9 mouse cellular contexts compared by ENCODE assay signal in the genomic region with DNA sequence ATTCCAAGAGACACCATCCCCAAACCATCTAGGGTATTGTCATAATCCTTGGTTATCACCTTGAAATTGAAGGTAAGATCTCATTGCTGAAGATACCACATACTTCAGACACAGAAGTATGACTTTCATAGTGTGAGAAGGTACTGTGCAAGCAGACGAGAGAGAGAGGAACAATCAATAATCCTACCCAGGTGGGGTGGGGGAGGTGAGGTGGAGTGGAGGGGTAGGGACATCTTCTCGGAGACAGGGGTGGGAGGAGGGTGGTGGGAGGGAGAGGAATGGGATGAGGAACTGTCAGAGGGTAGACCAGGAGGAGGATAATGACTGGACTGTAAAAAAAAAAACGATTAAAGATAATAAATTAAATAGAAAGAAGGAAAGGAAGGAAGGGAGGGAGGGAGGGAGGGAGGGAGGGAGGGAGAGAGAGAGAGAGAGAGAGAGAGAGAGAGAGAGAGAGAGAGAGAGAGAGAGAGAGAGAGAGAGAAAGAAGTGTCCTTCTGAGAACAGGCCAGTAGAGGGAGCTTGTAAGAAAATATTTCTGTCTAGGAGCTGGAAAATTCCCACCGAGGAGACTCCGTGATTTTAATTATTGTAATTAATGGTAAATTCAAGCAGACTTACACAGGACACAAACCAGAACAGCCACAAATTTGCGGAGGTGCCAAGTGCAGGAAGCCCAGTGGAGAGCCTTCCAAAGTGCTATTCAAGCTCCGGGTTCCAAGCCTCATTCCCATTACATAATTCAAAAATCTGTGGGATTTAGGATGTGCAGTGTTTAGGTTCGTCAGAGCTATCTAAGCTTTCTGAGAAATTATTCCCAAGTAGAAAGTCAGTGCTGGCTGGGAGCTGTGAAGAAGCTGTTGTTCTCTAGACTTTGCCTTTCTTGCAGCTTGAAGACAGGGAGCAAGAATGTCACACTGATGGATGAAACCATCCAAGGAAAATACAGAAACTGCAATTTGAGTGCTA. TPM values are rescaled to one million over a fixed set of nuclear protein-coding genes. Genes with fewer than 3 reads are reported as not detected.
A peak's percentile ranks its signal among the peaks of the same experiment; 100 is the strongest.
DNase-seq lines count a peak whose midpoint lies in the region; ATAC-seq and TF ChIP-seq lines count a peak whose summit lies in the region.
"Had no signal": no experiment of that assay in that cellular context is flagged by ENCODE, and none has a peak within 500 bp of the region (broad histone marks: within the 10 kb centered on the region; RNA-seq: fewer than 3 reads in every experiment).

No protein-coding gene starts in this region.

- no peak overlapping the region for H3K4me2 ChIP-seq in liver, postnatal 0 days (ENCODE audit: low read depth, low read length)
- no peak overlapping the region for H3K4me2 ChIP-seq in liver, embryonic 11.5 days
- H3K4me2 ChIP-seq: liver, embryonic 13.5 days; stomach, embryonic 15.5 days had no signal

- H3K4me3 ChIP-seq in liver, postnatal 0 days (ENCODE audit: low read depth, low read length), result no peak overlapping the region
- H3K4me3 ChIP-seq in liver, embryonic 11.5 days (ENCODE audit: low read depth, low read length), result no peak overlapping the region
- H3K4me3 ChIP-seq: liver, embryonic 13.5 days; stomach, embryonic 15.5 days had no signal

- no peaks in the 10 kb centered on the region for H3K9me3 ChIP-seq in liver, postnatal 0 days (ENCODE audit: low read length)
- no peaks in the 10 kb centered on the region for H3K9me3 ChIP-seq in liver, embryonic 11.5 days (ENCODE audit: control insufficient read depth, low read length)
- H3K9me3 ChIP-seq: liver, embryonic 13.5 days; stomach, embryonic 15.5 days had no signal

- WGBS in liver, postnatal 0 days (ENCODE audit: insufficient replicate concordance), result 48% methylated on average over 8 of the region's 8 CpGs
- WGBS in liver, embryonic 11.5 days, result 46% methylated on average over 8 of the region's 8 CpGs

- no peak for TF ChIP-seq EP300 in liver, postnatal 0 days (IDR thresholded peaks at IDR 0.05; ENCODE audit: low read depth)

- H3K27me3 ChIP-seq in liver, postnatal 0 days (ENCODE audit: insufficient read depth, low read length), result no peaks in the 10 kb centered on the region
- no peaks in the 10 kb centered on the region for H3K27me3 ChIP-seq in liver, embryonic 11.5 days (replicated peaks; ENCODE audit: control insufficient read depth, insufficient read depth, low read length)
- H3K27me3 ChIP-seq: liver, embryonic 13.5 days; stomach, embryonic 15.5 days had no signal

- TF ChIP-seq CTCF in liver, postnatal 0 days (IDR thresholded peaks at IDR 0.05; ENCODE audit: low read depth), result 0 out of 2 replicates have a peak, but pooled peaks have one; percentile 14

- no peaks in the 10 kb centered on the region for H3K4me1 ChIP-seq in liver, postnatal 0 days (ENCODE audit: insufficient read depth)
- H3K4me1 ChIP-seq in liver, embryonic 11.5 days (replicated peaks; ENCODE audit: control insufficient read depth, insufficient read depth, low read length), result no peaks in the 10 kb centered on the region
- H3K4me1 ChIP-seq: liver, embryonic 13.5 days; stomach, embryonic 15.5 days had no signal

- no peak for DNase-seq in liver, postnatal 0 days
- no peak for DNase-seq in liver, embryonic 11.5 days (ENCODE audit: low spot score)
- DNase-seq in ZHBTc4 (ENCODE audit: low read depth, low spot score), result peak; percentile 55
- peak; percentile 30 to 61 for DNase-seq in cerebellum, postnatal 36 days
- peak; percentile 40 to 41 for DNase-seq in left cerebral cortex, adult 18-20 months (ENCODE audit: low spot score in 2 of 2)
- DNase-seq in gastrocnemius, postnatal 10 days, result no peak
- DNase-seq in thymus, postnatal 36 days, result no peak
- DNase-seq: liver, embryonic 13.5 days had no signal

- H3K9ac ChIP-seq in liver, postnatal 0 days (replicated peaks), result no peak overlapping the region
- no peak overlapping the region for H3K9ac ChIP-seq in liver, embryonic 11.5 days (ENCODE audit: low read depth, low read length)
- H3K9ac ChIP-seq: liver, embryonic 13.5 days; stomach, embryonic 15.5 days had no signal

- no peaks in the 10 kb centered on the region for H3K36me3 ChIP-seq in liver, postnatal 0 days (replicated peaks; ENCODE audit: insufficient read depth, low read length)
- no peaks in the 10 kb centered on the region for H3K36me3 ChIP-seq in liver, embryonic 11.5 days (ENCODE audit: control insufficient read depth, insufficient read depth, low read length)
- H3K36me3 ChIP-seq: liver, embryonic 13.5 days; stomach, embryonic 15.5 days had no signal

- ATAC-seq in liver, postnatal 0 days, result no peak
- no peak for ATAC-seq in liver, embryonic 11.5 days (replicated peaks; ENCODE audit: low FRiP score)

- H3K27ac ChIP-seq in liver, postnatal 0 days (ENCODE audit: low read depth), result no peak overlapping the region
- H3K27ac ChIP-seq in liver, embryonic 11.5 days (ENCODE audit: low read depth, low read length), result no peak overlapping the region
- H3K27ac ChIP-seq: liver, embryonic 13.5 days; stomach, embryonic 15.5 days had no signal

RNA-seq across cellular contexts. Expression of gene Rtraf, which starts 35.5 kb away (rescaled TPM):
- polyA plus RNA-seq in liver, postnatal 0 days (2015; fragmentation: Nextera tagmentation; extraction: Ambion mirVana), result 100 and 106 TPM in 2 replicates
- polyA plus RNA-seq in liver, embryonic 11.5 days (2014; fragmentation: Nextera tagmentation; extraction: Ambion mirVana), result 168 and 183 TPM in 2 replicates
- total RNA-seq in left cerebral cortex, adult 18-20 months (2021), result 10 to 100 TPM; 43.5 to 45.1 TPM
- total RNA-seq in gastrocnemius, postnatal 10 days (2021), result 10 to 100 TPM; 78.3 to 85.5 TPM

Comparison
In these comparisons a context has a peak if more than half of its experiments do, and no peak if none do; other contexts are left out.
1. DNase-seq: peak in ZHBTc4 (single experiment), cerebellum, postnatal 36 days (2 of 2) and left cerebral cortex, adult 18-20 months (2 of 2); none in liver, postnatal 0 days (single experiment), liver, embryonic 11.5 days (single experiment), gastrocnemius, postnatal 10 days (single experiment) and thymus, postnatal 36 days (0 of 2).